Mouse (Mus musculus) adipocyte (in vitro differentiated cells): ENCODE measurements around the gene Fntb.
"Not testable (repeated sequence)": the region's sequence is repeated elsewhere in the genome, so short reads cannot be mapped to it uniquely, and the experiment has no call there.

Experiments used
- DNase-seq: peaks from one replicate; pipeline ENCODE4 v3.0.0-alpha.2; 2016; ENCODE audit warnings: low spot score

Gene Fntb

GRCm38 (mm10) chr12:76765354-76765851 lies at the start of gene Fntb, which contains the start of gene Churc1:
TSS of gene Fntb (plus strand) at chr12:76765589.
TSS of gene Churc1 (plus strand) at chr12:76765538.
- DNase-seq: peak; percentile 91

- DNase-seq: no peak
These were observed 47.0 kb upstream of the Fntb start for GRCm38 (mm10) chr12:76718384-76718783.

GRCm38 (mm10) chr12:76720572-76720971 lies 44.8 kb upstream of the Fntb start:
- DNase-seq: no peak

- DNase-seq: no peak
These were observed 43.4 kb upstream of the Fntb start for GRCm38 (mm10) chr12:76722026-76722425.

- no peak for DNase-seq
These were observed 37.4 kb upstream of the Fntb start for GRCm38 (mm10) chr12:76727955-76728354.

GRCm38 (mm10) chr12:76750866-76751459 lies 14.4 kb upstream of the Fntb start:
- no peak for DNase-seq

- DNase-seq: peak; percentile 47
These were observed 12.6 kb upstream of the Fntb start for GRCm38 (mm10) chr12:76752652-76753318.

- DNase-seq: no peak
These were observed 677 bp downstream of the Fntb start for GRCm38 (mm10) chr12:76765901-76766630.

GRCm38 (mm10) chr12:76770841-76771500 lies 5.6 kb downstream of the Fntb start:
- DNase-seq: no peak

- DNase-seq: no peak
These were observed 6.2 kb downstream of the Fntb start for GRCm38 (mm10) chr12:76771540-76771939.

GRCm38 (mm10) chr12:76774652-76775051 lies 9.3 kb downstream of the Fntb start:
- DNase-seq: peak; percentile 10

- no peak for DNase-seq
These were observed 9.7 kb downstream of the Fntb start for GRCm38 (mm10) chr12:76775132-76775531.

- no peak for DNase-seq
These were observed 11.5 kb downstream of the Fntb start for GRCm38 (mm10) chr12:76776898-76777297.

GRCm38 (mm10) chr12:76777845-76778244 lies 12.5 kb downstream of the Fntb start:
- no peak for DNase-seq

GRCm38 (mm10) chr12:76778305-76779083 lies 13.1 kb downstream of the Fntb start:
- DNase-seq: no peak

GRCm38 (mm10) chr12:76779951-76780350 lies 14.6 kb downstream of the Fntb start:
- DNase-seq: no peak

- no peak for DNase-seq
These were observed 15.5 kb downstream of the Fntb start for GRCm38 (mm10) chr12:76780639-76781468.

GRCm38 (mm10) chr12:76784056-76784619 lies 18.7 kb downstream of the Fntb start:
- no peak for DNase-seq

GRCm38 (mm10) chr12:76790446-76791084 lies 25.2 kb downstream of the Fntb start:
- DNase-seq: peak; percentile 20

- not testable (repeated sequence) for DNase-seq
These were observed 27.2 kb downstream of the Fntb start for GRCm38 (mm10) chr12:76792540-76792939.
